Mouse (Mus musculus) CH12.LX (cell line): ENCODE data around the gene Amotl2. TPM values are rescaled to one million over a fixed set of nuclear protein-coding genes. Genes with fewer than 3 reads are reported as not detected.

Experiments
- DNase-seq: peaks from one replicate; pipeline ENCODE4 v3.0.0-alpha.2; 2013; ENCODE audit errors: extremely low read depth
- H3K27ac ChIP-seq: 2 replicates; pipeline ENCODE4 v1.5.1; 2012; ENCODE audit warnings: low read depth, mild to moderate bottlenecking, control low read depth, moderate library complexity; ENCODE audit not compliant: insufficient read depth
- H3K27me3 ChIP-seq: replicated peaks from 2 replicates; pipeline ENCODE3; 2012; ENCODE audit warnings: inconsistent platforms
- H3K36me3 ChIP-seq, 2 experiments: replicated peaks in 1 of 2; 2 replicates each; pipeline versions ENCODE3 to v1.6.1; 2012; ENCODE audit warnings: inconsistent platforms in 1 of 2, low read length in 1 of 2, mild to moderate bottlenecking in 1 of 2, mixed read lengths in 1 of 2, moderate library complexity in 1 of 2; ENCODE audit not compliant: control insufficient read depth in 1 of 2, insufficient read depth in 1 of 2
- H3K4me1 ChIP-seq, 2 experiments: 2 replicates each; pipeline ENCODE4 v1.6.1; 2012; ENCODE audit warnings: inconsistent platforms in 1 of 2, moderate library complexity in 1 of 2; ENCODE audit not compliant: insufficient read depth in 2 of 2, control insufficient read depth in 1 of 2
- H3K4me2 ChIP-seq: 2 replicates; pipeline ENCODE4 v1.6.1; 2012; ENCODE audit warnings: low read depth, mild to moderate bottlenecking, control low read depth; ENCODE audit not compliant: poor library complexity, insufficient read depth, severe bottlenecking
- H3K4me3 ChIP-seq, 3 experiments: fragments of 150-350 bp in 1 of 3; sonication (generic) in 1 of 3; replicated peaks in 1 of 3; 2 replicates each; pipeline versions ENCODE3 to v1.5.1; 2011 to 2012; ENCODE audit warnings: low read depth in 2 of 3, low read length in 2 of 3, mild to moderate bottlenecking in 2 of 3, moderate library complexity in 2 of 3, control low read depth in 1 of 3, improper control_type of control experiment in 1 of 3, inconsistent platforms in 1 of 3, mixed read lengths in 1 of 3; ENCODE audit not compliant: poor library complexity in 1 of 3
- H3K79me2 ChIP-seq: replicated peaks from 2 replicates; pipeline ENCODE4 v1.6.1; 2012; ENCODE audit warnings: mild to moderate bottlenecking, moderate library complexity; ENCODE audit not compliant: control insufficient read depth, poor library complexity, insufficient read depth, severe bottlenecking; ENCODE audit errors: extremely low read depth
- H3K9ac ChIP-seq: 2 replicates; pipeline ENCODE4 v1.6.1; 2012; ENCODE audit warnings: low read depth, mild to moderate bottlenecking, control low read depth, moderate library complexity; ENCODE audit not compliant: insufficient read depth
- H3K9me3 ChIP-seq: replicated peaks from 2 replicates; pipeline ENCODE3; 2012; ENCODE audit warnings: low read length, inconsistent platforms, mixed read lengths
- CTCF ChIP-seq, 2 experiments: IDR thresholded peaks in 1 of 2; conservative IDR thresholded peaks in 1 of 2; 2 replicates each; pipeline ENCODE4 v1.5.1; 2011 to 2012; ENCODE audit warnings: low read depth in 2 of 2, low read length in 2 of 2, improper control_type of control experiment in 1 of 2, inconsistent platforms in 1 of 2, mild to moderate bottlenecking in 1 of 2, moderate library complexity in 1 of 2
- ELF1 ChIP-seq: IDR thresholded peaks from 2 replicates; pipeline ENCODE4 v1.6.1; 2014; ENCODE audit warnings: low read depth, mild to moderate bottlenecking, inconsistent platforms, low read length, improper control_type of control experiment
- EP300 ChIP-seq: IDR thresholded peaks from 2 replicates; pipeline ENCODE4 v1.6.1; 2011; ENCODE audit warnings: low read length, improper control_type of control experiment
- GABPA ChIP-seq: IDR thresholded peaks from 2 replicates; pipeline ENCODE4 v1.6.1; 2012; ENCODE audit warnings: low read depth, low read length, improper control_type of control experiment, inconsistent platforms; ENCODE audit not compliant: insufficient replicate concordance
- IRF4 ChIP-seq: IDR thresholded peaks from 2 replicates; pipeline ENCODE4 v1.6.1; 2014; ENCODE audit warnings: low read depth, mild to moderate bottlenecking, inconsistent platforms, low read length, improper control_type of control experiment
- KAT2A ChIP-seq: IDR thresholded peaks from 2 replicates; pipeline ENCODE4 v1.6.1; 2012; ENCODE audit warnings: low read length, improper control_type of control experiment, inconsistent platforms; ENCODE audit not compliant: insufficient replicate concordance
- MAX ChIP-seq: IDR thresholded peaks from 2 replicates; pipeline ENCODE4 v1.6.1; 2011; ENCODE audit warnings: low read length, improper control_type of control experiment
- MEF2A ChIP-seq: IDR thresholded peaks from 2 replicates; pipeline ENCODE4 v1.6.1; 2014; ENCODE audit warnings: low read depth, mild to moderate bottlenecking, inconsistent platforms, low read length, improper control_type of control experiment, borderline replicate concordance
- NELFE ChIP-seq: IDR thresholded peaks from 2 replicates; pipeline ENCODE4 v1.6.1; 2011; ENCODE audit warnings: low read depth, low read length, improper control_type of control experiment
- NRF1 ChIP-seq: IDR thresholded peaks from 2 replicates; pipeline ENCODE4 v1.6.1; 2014; ENCODE audit warnings: low read depth, mild to moderate bottlenecking, inconsistent platforms, low read length, improper control_type of control experiment, moderate library complexity
- PAX5 ChIP-seq: IDR thresholded peaks from 2 replicates; pipeline ENCODE4 v1.6.1; 2012; ENCODE audit warnings: low read length, inconsistent platforms, mixed read lengths
- POLR2A ChIP-seq: IDR thresholded peaks from 2 replicates; pipeline ENCODE4 v1.6.1; 2011; ENCODE audit warnings: low read depth, mild to moderate bottlenecking, improper control_type of control experiment, low read length
- RAD21 ChIP-seq: IDR thresholded peaks from 2 replicates; pipeline ENCODE4 v1.6.1; 2011; ENCODE audit warnings: low read depth, mild to moderate bottlenecking, low read length, improper control_type of control experiment, moderate library complexity
- SMC3 ChIP-seq: IDR thresholded peaks from 2 replicates; pipeline ENCODE4 v1.6.1; 2011; ENCODE audit warnings: low read depth, low read length, improper control_type of control experiment
- TBP ChIP-seq: conservative IDR thresholded peaks from 2 replicates; pipeline ENCODE4 v1.6.1; 2011; ENCODE audit warnings: low read depth, low read length, improper control_type of control experiment
- TCF12 ChIP-seq: IDR thresholded peaks from 2 replicates; pipeline ENCODE4 v1.6.1; 2014; ENCODE audit warnings: low read depth, mild to moderate bottlenecking, inconsistent platforms, low read length, improper control_type of control experiment
- UBTF ChIP-seq: IDR thresholded peaks from 2 replicates; pipeline ENCODE4 v1.6.1; 2012; ENCODE audit warnings: low read depth, mild to moderate bottlenecking, inconsistent platforms, low read length, improper control_type of control experiment, moderate library complexity
- USF2 ChIP-seq: conservative IDR thresholded peaks from 2 replicates; pipeline ENCODE4 v1.6.1; 2011; ENCODE audit warnings: low read depth, low read length, improper control_type of control experiment
- ZC3H11A ChIP-seq: IDR thresholded peaks from 2 replicates; pipeline ENCODE4 v1.6.1; 2012; ENCODE audit warnings: low read depth, mild to moderate bottlenecking, inconsistent platforms, low read length, improper control_type of control experiment
- dilution Hi-C: fragments of 300-500 bp; cut with MboI; formaldehyde crosslinking; loops from 2 replicates; pipeline ENCODE4 v1.14.3; 2020; ENCODE audit warnings: low sequenced_read_pairs; ENCODE audit not compliant: extremely low pct_unique_long_range_greater_than_20kb, extremely low pct_ligation_motif_present
- in situ Hi-C: fragments of 300-500 bp; cut with MboI; formaldehyde crosslinking; loops from 3 replicates; pipeline ENCODE4 v1.14.3; 2019; ENCODE audit warnings: low sequenced_read_pairs, low pct_ligation_motif_present, low pct_unique_long_range_greater_than_20kb, mixed read lengths
- polyA plus RNA-seq: library from polyadenylated mRNA; unstranded; fragments of >175 nt; gene quantifications from 2 replicates; pipeline ENCODE4 v1.2.1, GENCODE M21; 2012; ENCODE audit warnings: low read depth; ENCODE audit not compliant: insufficient read length
- total RNA-seq, 2 experiments: library from RNA; depleted of rRNA; stranded (reverse); fragments of 300-350 nt in 1 of 2; fragments of >200 nt in 1 of 2; gene quantifications; 2 replicates each; pipeline ENCODE4 v1.2.3; 2012 to 2014

Gene Amotl2
- total and polyA plus RNA-seq, 3 experiments = 0.08 TPM; not detected in 2

GRCm38 (mm10) chr9:102726811-102727210, 10.3 kb downstream of the Amotl2 start:
- H3K4me1 ChIP-seq = peaks cover 3 to 10% of the 10 kb centered on the region in 2 experiments
- DNase-seq = no peak
- dilution Hi-C loops = no loop called here
- no peak overlapping the region for H3K4me3 ChIP-seq
- no peak overlapping the region for H3K4me2 ChIP-seq
- no peaks in the 10 kb centered on the region for H3K36me3 ChIP-seq
- no peak for TF ChIP-seq IRF4
- TF ChIP-seq USF2 = no peak
- TF ChIP-seq RAD21 = no peak
- no peak for TF ChIP-seq ELF1
- no peak for TF ChIP-seq ZC3H11A
- TF ChIP-seq NELFE = no peak
- TF ChIP-seq MEF2A = no peak
- no peak for TF ChIP-seq CTCF (conservative IDR thresholded peaks at IDR 0.05 in 1 of 2, IDR thresholded peaks at IDR 0.05 in 1 of 2; ENCODE audit: low read depth in 2 of 2, low read length in 2 of 2)
- no peak for TF ChIP-seq NRF1
- no peak for TF ChIP-seq MAX
- no peak for TF ChIP-seq TBP
- no peak for TF ChIP-seq KAT2A
- no peak for TF ChIP-seq SMC3
- TF ChIP-seq UBTF = no peak
- no peak overlapping the region for H3K9ac ChIP-seq
- H3K27me3 ChIP-seq = peaks cover 75% of the 10 kb centered on the region
- in situ Hi-C loops = no loop called here
- no peaks in the 10 kb centered on the region for H3K79me2 ChIP-seq
- no peak overlapping the region for H3K27ac ChIP-seq
- no peaks in the 10 kb centered on the region for H3K9me3 ChIP-seq

GRCm38 (mm10) chr9:102727662-102728468, 11.4 kb downstream of the Amotl2 start:
- H3K27ac ChIP-seq = no peak overlapping the region
- H3K9me3 ChIP-seq = no peaks in the 10 kb centered on the region
- dilution Hi-C loops = no loop called here
- TF ChIP-seq GABPA = no peak
- TF ChIP-seq UBTF = no peak
- no peak for TF ChIP-seq TCF12
- no peak for TF ChIP-seq ZC3H11A
- no peak for TF ChIP-seq PAX5
- TF ChIP-seq POLR2A = no peak
- TF ChIP-seq EP300 = no peak
- in situ Hi-C loops = no loop called here
- peaks cover 69% of the 10 kb centered on the region for H3K27me3 ChIP-seq
- no peak for DNase-seq
- H3K9ac ChIP-seq = no peak overlapping the region
- H3K4me3 ChIP-seq = no peak overlapping the region
- peaks cover 3 to 12% of the 10 kb centered on the region in 2 experiments for H3K4me1 ChIP-seq
- H3K36me3 ChIP-seq = no peaks in the 10 kb centered on the region
- no peaks in the 10 kb centered on the region for H3K79me2 ChIP-seq
- no peak overlapping the region for H3K4me2 ChIP-seq
